Mouse (Mus musculus): ENCODE measurements around the gene Opa1.

Gene Opa1

DNA sequence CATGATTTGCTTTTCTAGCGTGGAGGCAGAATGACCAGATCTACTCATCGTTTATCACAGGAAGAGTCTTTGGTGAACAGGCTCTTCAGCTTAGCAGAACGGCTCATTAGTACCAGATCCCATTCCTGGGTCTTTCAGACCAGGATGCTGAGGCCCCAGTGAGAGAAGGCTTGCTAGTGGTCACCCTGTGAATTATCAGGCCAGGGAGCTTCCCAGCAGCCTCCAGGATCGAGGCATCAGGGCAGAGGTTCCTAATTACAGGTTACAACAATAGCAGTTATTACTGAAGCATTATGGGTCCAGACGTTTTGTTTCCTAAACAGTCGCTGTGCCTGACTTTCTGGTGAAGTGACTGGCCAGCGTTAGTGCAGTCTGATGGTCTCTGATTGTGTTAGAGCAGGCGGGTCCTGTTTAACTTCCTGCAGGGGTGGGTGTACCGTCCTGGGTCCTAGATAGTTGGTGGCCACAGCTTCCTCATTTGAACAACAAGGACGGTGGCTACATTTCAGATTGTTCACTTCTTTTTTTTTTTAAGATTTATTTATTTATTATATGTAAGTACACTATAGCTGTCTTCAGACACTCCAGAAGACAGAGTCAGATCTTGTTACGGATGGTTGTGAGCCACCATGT is 110.2 kb downstream of the Opa1 start:
- no peak for DNase-seq (ENCODE audit: low spot score in 2 of 2)

DNA sequence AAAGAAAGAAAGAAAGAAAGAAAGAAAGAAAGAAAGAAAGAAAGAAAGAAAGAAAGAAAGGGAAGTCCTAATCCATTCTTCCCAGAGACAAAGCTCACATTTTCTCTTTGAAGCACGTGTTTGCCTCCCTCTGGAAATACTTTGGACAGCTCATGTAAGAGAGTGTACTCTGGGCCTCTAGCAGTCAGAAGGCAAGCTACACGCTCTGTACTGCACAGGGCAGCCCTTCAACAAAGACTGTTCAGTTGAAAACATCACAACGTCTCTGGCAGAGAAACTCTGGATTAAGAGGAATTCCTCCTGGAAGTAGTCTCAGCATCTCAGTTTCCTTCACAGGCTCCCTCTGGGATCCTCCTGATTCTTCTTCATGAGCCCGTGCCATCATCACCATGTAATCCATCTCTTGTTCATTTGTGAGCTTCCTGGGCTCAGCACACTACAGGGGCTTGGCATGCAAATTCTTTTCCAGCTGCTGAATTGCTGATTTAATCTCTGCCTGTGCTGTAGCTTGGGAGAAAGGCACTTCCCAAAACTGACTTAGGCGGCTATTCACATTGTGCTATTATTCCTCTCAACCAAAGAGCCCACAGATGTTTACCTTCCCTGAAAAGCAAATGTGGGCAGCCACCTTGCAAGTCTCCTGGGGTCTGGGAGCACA is 114.0 kb downstream of the Opa1 start:
- DNase-seq (ENCODE audit: low spot score in 2 of 2): no peak

DNA sequence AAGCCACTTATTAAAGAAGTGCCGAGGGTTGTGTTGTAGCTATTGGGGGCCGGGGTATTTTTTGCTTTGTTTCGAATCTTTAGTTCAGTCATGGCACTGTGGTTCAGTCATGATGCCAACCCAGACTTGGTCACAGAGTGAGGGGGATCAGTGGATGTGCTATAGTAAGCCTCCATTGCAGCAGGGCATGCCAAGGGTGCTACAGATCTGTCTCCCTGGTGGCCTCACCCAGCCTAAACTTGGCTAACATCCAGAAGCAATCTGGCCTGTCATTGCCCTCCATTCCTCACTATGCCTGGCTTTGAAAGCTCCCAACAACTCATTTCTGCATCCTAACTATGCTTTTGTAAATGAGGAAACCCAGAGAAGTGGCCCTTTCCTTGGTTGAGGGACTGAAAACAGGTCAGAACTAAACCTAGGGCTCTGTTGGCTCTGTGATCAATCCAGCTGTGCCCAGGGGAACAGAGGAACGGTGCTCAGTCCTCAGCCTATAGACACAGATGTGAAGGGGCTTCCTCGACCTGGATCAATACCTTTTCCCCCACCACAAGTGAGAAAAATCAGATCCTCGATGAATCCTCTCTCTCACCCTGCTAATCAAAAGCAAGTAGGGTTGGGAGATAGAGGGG is 114.8 kb downstream of the Opa1 start:
- no peak for DNase-seq (ENCODE audit: low spot score in 2 of 2)

DNA sequence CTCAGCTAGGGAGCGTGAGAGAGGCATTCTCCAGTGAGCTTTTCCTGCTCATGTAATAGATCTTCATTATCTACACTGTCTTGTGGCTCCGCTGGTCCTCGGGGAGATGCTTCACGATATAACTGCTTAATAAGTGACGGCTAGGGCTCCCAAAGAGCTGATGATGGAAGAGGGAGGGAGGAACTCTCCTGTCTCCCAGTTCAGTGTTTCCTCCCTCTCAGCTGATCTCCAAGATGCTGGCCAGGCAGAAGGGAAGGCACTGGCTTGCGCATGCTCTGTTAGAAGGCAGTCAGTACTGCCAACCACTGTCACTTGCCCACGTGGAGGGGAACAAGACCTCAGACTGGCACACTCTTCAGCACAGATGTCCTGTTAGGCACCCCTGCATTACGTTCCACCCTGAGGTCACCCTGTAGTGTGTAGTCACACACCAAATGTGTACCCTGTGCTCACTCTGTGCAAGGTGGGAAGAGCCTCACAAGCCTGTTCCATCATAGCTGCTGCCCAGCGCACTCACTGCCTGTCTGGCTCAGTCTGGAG is 115.4 kb downstream of the Opa1 start:
- no peak for DNase-seq (ENCODE audit: low spot score in 2 of 2)
